9 mouse cellular contexts compared by ENCODE assay signal in the genomic region with DNA sequence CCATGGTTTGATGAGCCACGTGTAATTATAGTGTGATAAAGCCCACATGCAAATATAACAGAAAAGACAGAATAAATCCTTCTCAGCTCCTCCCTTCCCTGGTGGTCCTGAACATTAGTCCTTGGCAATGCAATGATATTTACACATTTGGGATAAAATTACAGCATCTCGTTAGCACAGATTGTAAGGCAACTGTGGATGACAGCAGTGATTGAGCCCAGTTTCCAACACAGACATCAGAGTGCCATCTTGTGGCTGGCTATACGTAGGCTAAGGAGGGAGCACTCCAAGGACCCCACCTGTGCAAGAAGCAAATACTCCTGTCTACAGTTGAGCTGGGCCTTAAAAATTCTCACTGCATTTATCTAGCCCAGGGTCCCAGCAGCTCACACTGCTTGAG.
A peak's percentile ranks its signal among the peaks of the same experiment; 100 is the strongest.
DNase-seq lines count a peak whose midpoint lies in the region; ATAC-seq and TF ChIP-seq lines count a peak whose summit lies in the region.
"Had no signal": no experiment of that assay in that cellular context is flagged by ENCODE, and none has a peak within 500 bp of the region (broad histone marks: within the 10 kb centered on the region; RNA-seq: fewer than 3 reads in every experiment).

No protein-coding gene starts in this region.

- H3K36me3 ChIP-seq in heart, adult 2 months (ENCODE audit: control insufficient read depth, insufficient read depth, low read length): no peaks in the 10 kb centered on the region
- no peaks in the 10 kb centered on the region for H3K36me3 ChIP-seq in heart, embryonic 12.5 days
- H3K36me3 ChIP-seq in C2C12 (ENCODE audit: control insufficient read depth, insufficient read depth): no peaks in the 10 kb centered on the region
- H3K36me3 ChIP-seq: heart, embryonic 15.5 days had no signal

- H3ac ChIP-seq in C2C12 (ENCODE audit: control insufficient read depth, insufficient read length, low read depth): no peak overlapping the region

- no peak overlapping the region for H3K27ac ChIP-seq in heart, adult 2 months
- no peak overlapping the region for H3K27ac ChIP-seq in heart, embryonic 12.5 days (ENCODE audit: poor library complexity, severe bottlenecking)
- no peak overlapping the region for H3K27ac ChIP-seq in left cerebral cortex, adult 2 months
- H3K27ac ChIP-seq: heart, embryonic 15.5 days had no signal

- H3K4me2 ChIP-seq in heart, embryonic 12.5 days: no peak overlapping the region
- H3K4me2 ChIP-seq: heart, embryonic 15.5 days had no signal

- no peak for TF ChIP-seq EP300 in heart, adult 2 months (IDR thresholded peaks at IDR 0.05; ENCODE audit: insufficient read depth, low read depth, low read length)

- no peaks in the 10 kb centered on the region for H3K79me3 ChIP-seq in C2C12 (ENCODE audit: low read depth)

- no peaks in the 10 kb centered on the region for H3K27me3 ChIP-seq in heart, adult 2 months (ENCODE audit: control insufficient read depth, insufficient read depth, low read length)
- no peaks in the 10 kb centered on the region; the same call in 1 of the 2 replicates for H3K27me3 ChIP-seq in heart, embryonic 12.5 days (replicated peaks)
- H3K27me3 ChIP-seq in C2C12 (ENCODE audit: control insufficient read depth, insufficient read depth, insufficient read length): no peaks in the 10 kb centered on the region
- H3K27me3 ChIP-seq: heart, embryonic 15.5 days had no signal

- no peaks in the 10 kb centered on the region for H3K9me3 ChIP-seq in heart, embryonic 12.5 days (replicated peaks)
- H3K9me3 ChIP-seq: heart, embryonic 15.5 days had no signal

- DNase-seq in heart, adult 2 months: no peak
- DNase-seq in embryo, embryonic 9.5 days (ENCODE audit: extremely low spot score): peak; percentile 7
- peak; percentile 37 to 44 for DNase-seq in left cerebral cortex, adult 2 months (ENCODE audit: extremely low spot score in 1 of 2, low spot score in 2 of 2)
- no peak for DNase-seq in thymus, adult 18-20 months
- DNase-seq in heart, adult 18-20 months: no peak
- DNase-seq in gastrocnemius, postnatal 10 days: no peak

- intact Hi-C loops in heart, adult 2 months (cut with DNase I): loop anchor here (5.0 kb wide), 1 partner anchor 1328 kb away; no protein-coding TSS in a partner anchor
- intact Hi-C loops in left cerebral cortex, adult 2 months (cut with DNase I): loop anchor here (2.0 kb wide), 1 partner anchor 1047 kb away; no protein-coding TSS in a partner anchor

- H3K4me1 ChIP-seq in heart, adult 2 months (ENCODE audit: control insufficient read depth, insufficient read depth, low read length): no peaks in the 10 kb centered on the region
- H3K4me1 ChIP-seq in heart, embryonic 12.5 days (replicated peaks): no peaks in the 10 kb centered on the region
- H3K4me1 ChIP-seq: heart, embryonic 15.5 days had no signal

- ATAC-seq in heart, embryonic 12.5 days (ENCODE audit: insufficient number of reproducible peaks, low FRiP score): no peak

- peak; percentile 51 for TF ChIP-seq CTCF in heart, adult 2 months (IDR thresholded peaks at IDR 0.05)
- TF ChIP-seq CTCF in C2C12 (IDR thresholded peaks at IDR 0.05; ENCODE audit: control insufficient read depth, insufficient read depth, insufficient read length): peak; percentile 2
- peak; percentile 71 for TF ChIP-seq CTCF in left cerebral cortex, adult 2 months (IDR thresholded peaks at IDR 0.05)

- no peak overlapping the region for H3K9ac ChIP-seq in heart, adult 2 months (ENCODE audit: low read depth, low read length)
- H3K9ac ChIP-seq in heart, embryonic 12.5 days: no peak overlapping the region
- H3K9ac ChIP-seq: heart, embryonic 15.5 days had no signal

- no peak for TF ChIP-seq POLR2A in heart, adult 2 months (IDR thresholded peaks at IDR 0.05; ENCODE audit: insufficient read depth, low read depth, low read length)

- no peak overlapping the region for H3K4me3 ChIP-seq in heart, adult 2 months
- no peak overlapping the region for H3K4me3 ChIP-seq in heart, embryonic 12.5 days
- no peak overlapping the region for H3K4me3 ChIP-seq in C2C12 (ENCODE audit: insufficient read depth, poor library complexity, severe bottlenecking)
- no peak overlapping the region for H3K4me3 ChIP-seq in left cerebral cortex, adult 2 months
- H3K4me3 ChIP-seq: heart, embryonic 15.5 days had no signal

- no peaks in the 10 kb centered on the region for H3K79me2 ChIP-seq in heart, adult 2 months (replicated peaks; ENCODE audit: control insufficient read depth, insufficient read depth, low read length)
- no peaks in the 10 kb centered on the region for H3K79me2 ChIP-seq in C2C12 (ENCODE audit: control insufficient read depth, insufficient read depth)

- 37% methylated on average over 3 of the region's 3 CpGs for WGBS in heart, adult 2 months
- 44% methylated on average over 3 of the region's 3 CpGs for WGBS in heart, embryonic 12.5 days

TF ChIP-seq in C2C12, 6 proteins besides CTCF, POLR2A, EP300 and RAD21:
- TF ChIP-seq MYOG (IDR thresholded peaks at IDR 0.05; ENCODE audit: control insufficient read depth, extremely low read depth, insufficient read length): no peak
- TF ChIP-seq FOSL1 (IDR thresholded peaks at IDR 0.05; ENCODE audit: insufficient read depth, low read length, poor library complexity, severe bottlenecking): no peak
- TF ChIP-seq MYOD1 (IDR thresholded peaks at IDR 0.05; ENCODE audit: control insufficient read depth, insufficient read length, low read depth): no peak
- no peak for TF ChIP-seq CEBPB (IDR thresholded peaks at IDR 0.05; ENCODE audit: low read depth)
- TF ChIP-seq MAX (IDR thresholded peaks at IDR 0.05): no peak
- TF ChIP-seq USF1 (IDR thresholded peaks at IDR 0.05; ENCODE audit: low read depth): no peak

Comparison
In these comparisons a context has a peak if more than half of its experiments do, and no peak if none do; other contexts are left out.
1. DNase-seq: peak in embryo, embryonic 9.5 days (single experiment) and left cerebral cortex, adult 2 months (2 of 2); none in heart, adult 2 months (0 of 2), thymus, adult 18-20 months (0 of 2), heart, adult 18-20 months (0 of 2) and gastrocnemius, postnatal 10 days (single experiment).
2. CTCF ChIP-seq: peak in every context shown above with its lines; median percentile 71 in left cerebral cortex, adult 2 months; 51 in heart, adult 2 months; 2 in C2C12.